Mouse (Mus musculus): Measurements from ENCODE around the gene Vps26c.

The Vps26c gene

GRCm38 (mm10) chr16:94549813-94550212 is 23.2 kb upstream of the Vps26c start:
- no peak for DNase-seq (ENCODE audit: low read depth, low spot score)

GRCm38 (mm10) chr16:94545781-94546562 is 19.3 kb upstream of the Vps26c start:
- DNase-seq (ENCODE audit: low read depth, low spot score) = no peak

GRCm38 (mm10) chr16:94544540-94545105 is 18.0 kb upstream of the Vps26c start:
- no peak for DNase-seq (ENCODE audit: low read depth, low spot score)

- DNase-seq (ENCODE audit: low read depth, low spot score) = peak; percentile 62
These were observed 16.3 kb upstream of the Vps26c start for GRCm38 (mm10) chr16:94542898-94543297.

GRCm38 (mm10) chr16:94540140-94540539 is 13.5 kb upstream of the Vps26c start:
- no peak for DNase-seq (ENCODE audit: low read depth, low spot score)

GRCm38 (mm10) chr16:94537159-94537527 is 10.5 kb upstream of the Vps26c start:
- no peak for DNase-seq (ENCODE audit: low read depth, low spot score)

- DNase-seq (ENCODE audit: low read depth, low spot score) = no peak
These were observed 10.0 kb upstream of the Vps26c start for GRCm38 (mm10) chr16:94536417-94537158.

- DNase-seq (ENCODE audit: low read depth, low spot score) = no peak
These were observed 9.1 kb upstream of the Vps26c start for GRCm38 (mm10) chr16:94535716-94536115.

GRCm38 (mm10) chr16:94533679-94534078 is 7.0 kb upstream of the Vps26c start:
- no peak for DNase-seq (ENCODE audit: low read depth, low spot score)

GRCm38 (mm10) chr16:94531268-94531667 is 4.6 kb upstream of the Vps26c start:
- DNase-seq (ENCODE audit: low read depth, low spot score) = no peak

GRCm38 (mm10) chr16:94527546-94527945 is 916 bp upstream of the Vps26c start:
- no peak for DNase-seq (ENCODE audit: low read depth, low spot score)

- DNase-seq (ENCODE audit: low read depth, low spot score) = no peak
These were observed 513 bp upstream of the Vps26c start for GRCm38 (mm10) chr16:94527152-94527534.

- DNase-seq (ENCODE audit: low read depth, low spot score) = no peak
These were observed 681 bp downstream of the Vps26c start for GRCm38 (mm10) chr16:94525955-94526343.

- no peak for DNase-seq (ENCODE audit: low read depth, low spot score)
These were observed 1.9 kb downstream of the Vps26c start for GRCm38 (mm10) chr16:94524691-94525090.

GRCm38 (mm10) chr16:94523594-94524377 is 2.8 kb downstream of the Vps26c start:
- DNase-seq (ENCODE audit: low read depth, low spot score) = no peak

GRCm38 (mm10) chr16:94519028-94519427 is 7.6 kb downstream of the Vps26c start:
- DNase-seq (ENCODE audit: low read depth, low spot score) = no peak

GRCm38 (mm10) chr16:94517606-94518005 is 9.0 kb downstream of the Vps26c start:
- DNase-seq (ENCODE audit: low read depth, low spot score) = no peak

- DNase-seq (ENCODE audit: low read depth, low spot score) = no peak
These were observed 16.6 kb downstream of the Vps26c start for GRCm38 (mm10) chr16:94509983-94510382.

- no peak for DNase-seq (ENCODE audit: low read depth, low spot score)
These were observed 17.9 kb downstream of the Vps26c start for GRCm38 (mm10) chr16:94508769-94509168.

GRCm38 (mm10) chr16:94507071-94507470 is 19.6 kb downstream of the Vps26c start:
- no peak for DNase-seq (ENCODE audit: low read depth, low spot score)

GRCm38 (mm10) chr16:94504192-94504591 is 22.4 kb downstream of the Vps26c start:
- no peak for DNase-seq (ENCODE audit: low read depth, low spot score)

GRCm38 (mm10) chr16:94497911-94498310 is 28.7 kb downstream of the Vps26c start:
- no peak for DNase-seq (ENCODE audit: low read depth, low spot score)

Data from WW6 (cell line).